Mouse (Mus musculus) neutrophil, adult 59 days (primary cell): ENCODE results near the gene Vmn1r43. TPM values are rescaled to one million over a fixed set of nuclear protein-coding genes. Genes with fewer than 3 reads are reported as not detected.

ENCODE experiments used
- total RNA-seq, 2 experiments: library from RNA; stranded (reverse); gene quantifications; 1 replicate in 1 of 2; 2 replicates in 1 of 2; pipeline ENCODE4 v1.2.4; 2023

Vmn1r43 gene
- not detected for total RNA-seq

GRCm38 (mm10) chr6:89876313-89876712 is at the start of gene Vmn1r43, which contains the start of gene Vmn1r42:
Vmn1r43 (minus strand) TSS chr6:89876413.
Vmn1r42 (minus strand) TSS chr6:89876413.

GRCm38 (mm10) chr6:89883360-89883759 is 7.1 kb upstream of the Vmn1r43 start, which contains the start of gene Vmn1r44:
Vmn1r44 (plus strand) TSS chr6:89883660.

Other genes with a start within 250 kb of the Vmn1r43 start
- under 1 TPM; 0.73 to 0.87 TPM for gene Txnrd3, start 232.4 kb downstream of the Vmn1r43 start, total RNA-seq
- gene Vmn1r40, start 168.9 kb downstream of the Vmn1r43 start, total RNA-seq, result not detected
- not detected for gene Vmn1r41, start 135.6 kb downstream of the Vmn1r43 start, total RNA-seq
- not detected for gene Vmn1r42, start within 50 bp of the Vmn1r43 start, total RNA-seq
- not detected for gene Vmn1r44, start 7.2 kb upstream of the Vmn1r43 start, total RNA-seq
- gene Vmn1r45, start 64.2 kb upstream of the Vmn1r43 start, total RNA-seq, result not detected
- not detected for gene Vmn1r46, start 92.9 kb upstream of the Vmn1r43 start, total RNA-seq
- gene Vmn1r47, start 139.7 kb upstream of the Vmn1r43 start, total RNA-seq, result not detected
- not detected for gene Vmn1r48, start 160.4 kb upstream of the Vmn1r43 start, total RNA-seq
- not detected for gene Vmn1r49, start 202.1 kb upstream of the Vmn1r43 start, total RNA-seq
- not detected for gene Vmn1r50, start 225.0 kb upstream of the Vmn1r43 start, total RNA-seq
- gene Vmn1r51, start 246.2 kb upstream of the Vmn1r43 start, total RNA-seq, result not detected